Mouse (Mus musculus): ENCODE data around the gene Egflam. TPM values are rescaled to one million over a fixed set of nuclear protein-coding genes. Genes with fewer than 3 reads are reported as not detected.

Gene Egflam
- total and polyA plus RNA-seq, 3 experiments = not detected

DNA sequence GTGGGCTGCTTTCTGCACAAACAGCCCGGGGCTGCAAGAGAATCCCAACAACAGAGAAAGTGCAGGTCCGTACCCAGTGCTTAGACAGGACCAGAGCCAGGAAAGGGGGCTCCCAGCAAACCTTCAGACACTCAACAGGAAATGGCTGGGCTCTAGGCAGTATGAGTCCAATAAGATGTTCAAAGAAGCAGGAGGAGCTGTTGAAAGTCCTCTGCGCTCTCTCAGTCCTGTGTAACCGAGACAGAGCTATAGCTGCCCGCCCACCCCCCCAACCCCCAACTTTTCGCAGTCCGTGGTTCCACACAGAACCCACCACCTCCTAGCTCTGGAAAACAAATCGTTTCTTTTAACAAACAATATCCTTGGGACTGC, 763 bp downstream of the Egflam start:
- no peak for DNase-seq (ENCODE audit: extremely low read depth)
- H3K36me3 ChIP-seq (replicated peaks in 1 of 2; ENCODE audit: control insufficient read depth in 1 of 2, insufficient read depth in 1 of 2, low read length in 1 of 2) = no peaks in the 10 kb centered on the region
- TF ChIP-seq ZNF384 (IDR thresholded peaks at IDR 0.05; ENCODE audit: low read depth, low read length) = no peak
- no peak for TF ChIP-seq MAX (IDR thresholded peaks at IDR 0.05; ENCODE audit: low read length)
- no peak for TF ChIP-seq JUN (IDR thresholded peaks at IDR 0.05; ENCODE audit: insufficient read depth, low read depth, low read length)
- no peak for TF ChIP-seq TBP (conservative IDR thresholded peaks at IDR 0.05; ENCODE audit: low read depth, low read length)
- no peak for TF ChIP-seq RCOR1 (conservative IDR thresholded peaks at IDR 0.05; ENCODE audit: low read depth, low read length)
- TF ChIP-seq ELF1 (IDR thresholded peaks at IDR 0.05; ENCODE audit: low read depth, low read length) = no peak
- TF ChIP-seq SMC3 (IDR thresholded peaks at IDR 0.05; ENCODE audit: low read depth, low read length) = no peak
- TF ChIP-seq SIN3A (IDR thresholded peaks at IDR 0.05; ENCODE audit: low read length) = no peak
- no peak for TF ChIP-seq POLR2A (IDR thresholded peaks at IDR 0.05; ENCODE audit: low read depth, low read length)
- no peak for TF ChIP-seq RAD21 (IDR thresholded peaks at IDR 0.05; ENCODE audit: low read depth, low read length)
- TF ChIP-seq CTCF (conservative IDR thresholded peaks at IDR 0.05 in 1 of 2, IDR thresholded peaks at IDR 0.05 in 1 of 2; ENCODE audit: low read depth in 2 of 2, low read length in 2 of 2) = no peak
- H3K9ac ChIP-seq (ENCODE audit: insufficient read depth, low read depth) = no peak overlapping the region
- peaks cover 3% of the 10 kb centered on the region for H3K9me3 ChIP-seq (replicated peaks; ENCODE audit: low read length)
- no peak overlapping the region for H3K27ac ChIP-seq (ENCODE audit: insufficient read depth, low read depth)
- H3K79me2 ChIP-seq (replicated peaks; ENCODE audit: control insufficient read depth, extremely low read depth, insufficient read depth, poor library complexity, severe bottlenecking) = no peaks in the 10 kb centered on the region
- H3K4me3 ChIP-seq (replicated peaks in 1 of 3; ENCODE audit: low read depth in 2 of 3, low read length in 2 of 3, poor library complexity in 1 of 3) = no peak overlapping the region
- no peak overlapping the region for H3K4me2 ChIP-seq (ENCODE audit: insufficient read depth, low read depth, poor library complexity, severe bottlenecking)
- peaks cover 5% of the 10 kb centered on the region for H3K27me3 ChIP-seq (replicated peaks)
- dilution Hi-C loops (cut with MboI; ENCODE audit: extremely low pct_ligation_motif_present, extremely low pct_unique_long_range_greater_than_20kb, low sequenced_read_pairs) = no loop called here
- no peaks in the 10 kb centered on the region for H3K4me1 ChIP-seq (ENCODE audit: control insufficient read depth in 1 of 2, insufficient read depth in 2 of 2)
- in situ Hi-C loops (cut with MboI; ENCODE audit: low pct_ligation_motif_present, low pct_unique_long_range_greater_than_20kb, low sequenced_read_pairs) = no loop called here

DNA sequence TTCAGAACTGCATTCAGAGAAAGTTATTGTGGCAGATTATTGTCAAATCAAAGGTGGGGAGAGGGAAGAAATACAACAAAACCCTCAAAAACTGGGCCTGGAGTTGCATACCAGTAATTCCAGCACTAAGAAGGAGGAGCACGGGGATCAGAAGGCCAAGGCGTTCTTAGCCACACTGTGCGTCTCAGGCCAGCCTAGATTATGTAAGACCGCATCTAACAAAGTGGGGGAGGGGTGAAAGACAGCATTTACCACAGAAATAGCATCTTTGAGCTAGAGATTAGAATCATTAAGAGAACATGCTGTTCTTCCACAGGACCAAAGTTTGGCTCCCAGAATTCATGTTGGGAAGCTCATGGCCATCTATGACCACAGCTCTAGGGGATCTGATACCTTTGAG, 14.8 kb downstream of the Egflam start:
- Histone ChIP-seq H3K79me2 (replicated peaks; ENCODE audit: control insufficient read depth, extremely low read depth, insufficient read depth, poor library complexity, severe bottlenecking) (no peaks in the 10 kb centered on the region), H3K36me3 (replicated peaks in 1 of 2; ENCODE audit: control insufficient read depth in 1 of 2, insufficient read depth in 1 of 2, low read length in 1 of 2) (no peaks in the 10 kb centered on the region), H3K9ac (ENCODE audit: insufficient read depth, low read depth) (no peak overlapping the region), H3K4me2 (ENCODE audit: insufficient read depth, low read depth, poor library complexity, severe bottlenecking) (no peak overlapping the region), H3K27ac (ENCODE audit: insufficient read depth, low read depth) (no peak overlapping the region), H3K27me3 (replicated peaks) (no peaks in the 10 kb centered on the region), H3K9me3 (replicated peaks; ENCODE audit: low read length) (no peaks in the 10 kb centered on the region), H3K4me1 (ENCODE audit: control insufficient read depth in 1 of 2, insufficient read depth in 2 of 2) (no peaks in the 10 kb centered on the region), H3K4me3 (replicated peaks in 1 of 3; ENCODE audit: low read depth in 2 of 3, low read length in 2 of 3, poor library complexity in 1 of 3) (no peak overlapping the region)
- dilution Hi-C loops (cut with MboI; ENCODE audit: extremely low pct_ligation_motif_present, extremely low pct_unique_long_range_greater_than_20kb, low sequenced_read_pairs) (no loop called here), in situ Hi-C loops (cut with MboI; ENCODE audit: low pct_ligation_motif_present, low pct_unique_long_range_greater_than_20kb, low sequenced_read_pairs) (no loop called here)
- no peak for TF ChIP-seq MYC (IDR thresholded peaks at IDR 0.05; ENCODE audit: low read depth, low read length)
- DNase-seq (ENCODE audit: extremely low read depth) = no peak

DNA sequence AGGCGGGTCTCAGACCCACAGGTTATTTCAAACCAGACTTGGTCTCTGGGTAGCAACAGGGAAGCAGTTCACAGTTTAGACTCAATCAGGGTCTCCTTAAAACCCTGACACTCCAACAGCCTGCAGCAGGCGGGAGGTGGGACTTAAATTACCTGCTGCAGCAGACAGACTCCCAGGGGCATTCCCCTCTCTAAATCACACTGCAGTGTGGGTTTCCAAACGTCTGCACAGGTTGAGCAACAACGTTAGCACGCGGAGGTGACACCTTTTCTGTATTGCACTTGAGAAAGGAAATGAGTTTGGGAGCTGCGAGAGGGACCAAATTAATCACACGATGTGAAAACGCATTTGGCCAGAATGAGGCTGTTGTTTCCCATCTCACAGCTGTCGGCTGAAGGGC, 15.7 kb downstream of the Egflam start:
- dilution Hi-C loops (cut with MboI; ENCODE audit: extremely low pct_ligation_motif_present, extremely low pct_unique_long_range_greater_than_20kb, low sequenced_read_pairs) = no loop called here
- H3K4me1 ChIP-seq (ENCODE audit: control insufficient read depth in 1 of 2, insufficient read depth in 2 of 2) = no peaks in the 10 kb centered on the region
- no peaks in the 10 kb centered on the region for H3K27me3 ChIP-seq (replicated peaks)
- H3K36me3 ChIP-seq (replicated peaks in 1 of 2; ENCODE audit: control insufficient read depth in 1 of 2, insufficient read depth in 1 of 2, low read length in 1 of 2) = no peaks in the 10 kb centered on the region
- H3K4me2 ChIP-seq (ENCODE audit: insufficient read depth, low read depth, poor library complexity, severe bottlenecking) = no peak overlapping the region
- in situ Hi-C loops (cut with MboI; ENCODE audit: low pct_ligation_motif_present, low pct_unique_long_range_greater_than_20kb, low sequenced_read_pairs) = no loop called here
- no peak for DNase-seq (ENCODE audit: extremely low read depth)
- H3K9ac ChIP-seq (ENCODE audit: insufficient read depth, low read depth) = no peak overlapping the region
- no peaks in the 10 kb centered on the region for H3K79me2 ChIP-seq (replicated peaks; ENCODE audit: control insufficient read depth, extremely low read depth, insufficient read depth, poor library complexity, severe bottlenecking)
- H3K9me3 ChIP-seq (replicated peaks; ENCODE audit: low read length) = no peaks in the 10 kb centered on the region
- TF ChIP-seq USF1 (IDR thresholded peaks at IDR 0.05; ENCODE audit: low read depth, low read length) (no peak), TCF12 (IDR thresholded peaks at IDR 0.05; ENCODE audit: low read depth, low read length) (no peak), EP300 (IDR thresholded peaks at IDR 0.05; ENCODE audit: low read length) (no peak), SIN3A (IDR thresholded peaks at IDR 0.05; ENCODE audit: low read length) (no peak), GABPA (IDR thresholded peaks at IDR 0.05; ENCODE audit: insufficient replicate concordance, low read depth, low read length) (no peak), ZMIZ1 (IDR thresholded peaks at IDR 0.05; ENCODE audit: low read depth, low read length) (no peak), CHD1 (IDR thresholded peaks at IDR 0.05; ENCODE audit: low read depth, low read length) (no peak), ZC3H11A (IDR thresholded peaks at IDR 0.05; ENCODE audit: low read depth, low read length) (no peak), IRF4 (IDR thresholded peaks at IDR 0.05; ENCODE audit: low read depth, low read length) (no peak), RCOR1 (conservative IDR thresholded peaks at IDR 0.05; ENCODE audit: low read depth, low read length) (no peak), CTCF (conservative IDR thresholded peaks at IDR 0.05 in 1 of 2, IDR thresholded peaks at IDR 0.05 in 1 of 2; ENCODE audit: low read depth in 2 of 2, low read length in 2 of 2) (no peak), MAZ (IDR thresholded peaks at IDR 0.05; ENCODE audit: low read depth, low read length) (no peak), HCFC1 (IDR thresholded peaks at IDR 0.05; ENCODE audit: low read depth, low read length) (no peak), ZNF384 (IDR thresholded peaks at IDR 0.05; ENCODE audit: low read depth, low read length) (no peak), NELFE (IDR thresholded peaks at IDR 0.05; ENCODE audit: low read depth, low read length) (no peak), JUND (conservative IDR thresholded peaks at IDR 0.05; ENCODE audit: low read depth, low read length) (no peak)
- H3K4me3 ChIP-seq (replicated peaks in 1 of 3; ENCODE audit: low read depth in 2 of 3, low read length in 2 of 3, poor library complexity in 1 of 3) = no peak overlapping the region
- no peak overlapping the region for H3K27ac ChIP-seq (ENCODE audit: insufficient read depth, low read depth)
